Mouse (Mus musculus): Measurements from ENCODE around the gene Wdr54.

Wdr54 gene

DNA sequence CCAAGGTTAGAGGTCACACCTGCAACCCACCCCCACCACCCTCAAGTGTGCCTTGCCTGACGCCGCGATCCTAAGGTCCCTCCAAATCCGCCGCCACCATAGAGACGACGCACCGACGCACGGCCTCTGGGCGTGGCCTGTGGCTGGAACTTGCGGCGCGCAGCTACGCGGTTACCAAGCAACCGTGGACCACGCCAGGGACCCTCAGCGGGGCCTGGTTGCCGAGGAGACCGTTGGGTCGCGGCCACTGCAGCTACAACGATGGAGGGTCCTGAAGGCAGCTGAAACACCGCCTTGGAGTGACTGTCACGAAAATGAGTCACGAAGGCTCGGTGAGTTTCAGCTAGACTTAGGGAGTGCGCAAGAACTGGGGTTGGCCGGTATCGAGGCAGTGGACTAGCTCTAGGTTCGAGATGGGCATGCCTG lies at the start of gene Wdr54, which contains the start of gene 1700003E16Rik:
Gene Wdr54 (minus strand): TSS at position 139 of the 426 bp plus-strand sequence.
Gene 1700003E16Rik (plus strand): TSS at position 146 of the 426 bp plus-strand sequence.
- TF ChIP-seq CTCF (conservative IDR thresholded peaks at IDR 0.05; ENCODE audit: low read length) (no peak), NANOG (IDR thresholded peaks at IDR 0.05; ENCODE audit: borderline replicate concordance, low read length) (no peak), POU5F1 (IDR thresholded peaks at IDR 0.05; ENCODE audit: borderline replicate concordance, low read length) (no peak)
- no peaks in the 10 kb centered on the region; the same call in none of the 2 replicates for H3K36me3 ChIP-seq (ENCODE audit: insufficient read depth, low read length)
- peaks cover 38% of the 10 kb centered on the region for H3K4me1 ChIP-seq (replicated peaks; ENCODE audit: low read depth, low read length)
- H3K4me3 ChIP-seq (replicated peaks; ENCODE audit: low read length): peak within 1 kb of the TSS; percentile 72
- no peaks in the 10 kb centered on the region for H3K9me3 ChIP-seq (ENCODE audit: low read length)
- H3K27me3 ChIP-seq (ENCODE audit: insufficient read depth, low read length): peaks cover 79% of the 10 kb centered on the region

DNA sequence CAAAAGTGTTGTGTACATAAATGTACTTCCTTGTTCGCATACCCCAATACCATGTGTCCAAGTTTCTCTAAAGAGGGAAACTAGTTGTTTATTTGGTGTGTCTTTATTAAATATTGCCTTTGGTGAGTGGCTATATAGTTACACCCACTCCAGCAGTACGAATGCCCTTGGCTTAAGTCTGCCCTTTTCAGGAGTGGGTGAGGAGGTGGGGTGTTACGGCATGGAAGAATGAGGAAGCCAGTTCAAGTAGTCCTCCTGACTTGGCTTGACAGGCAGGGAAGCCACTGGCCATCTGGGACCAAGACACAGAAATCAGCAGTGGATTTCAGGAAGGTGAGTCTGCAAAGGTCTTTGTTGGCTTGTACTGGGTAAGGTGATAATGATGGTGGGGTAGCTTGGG lies 49.7 kb upstream of the Wdr54 start:
- peaks cover 16% of the 10 kb centered on the region for H3K27me3 ChIP-seq (ENCODE audit: insufficient read depth, low read length)
- H3K9me3 ChIP-seq (ENCODE audit: low read length): no peaks in the 10 kb centered on the region
- H3K4me3 ChIP-seq (replicated peaks; ENCODE audit: low read length): no peak overlapping the region
- H3K36me3 ChIP-seq (ENCODE audit: insufficient read depth, low read length): peaks cover 3% of the 10 kb centered on the region
- TF ChIP-seq POU5F1 (IDR thresholded peaks at IDR 0.05; ENCODE audit: borderline replicate concordance, low read length): no peak
- TF ChIP-seq NANOG (IDR thresholded peaks at IDR 0.05; ENCODE audit: borderline replicate concordance, low read length): no peak
- no peak for TF ChIP-seq CTCF (conservative IDR thresholded peaks at IDR 0.05; ENCODE audit: low read length)
- H3K4me1 ChIP-seq (replicated peaks; ENCODE audit: low read depth, low read length): no peaks in the 10 kb centered on the region

DNA sequence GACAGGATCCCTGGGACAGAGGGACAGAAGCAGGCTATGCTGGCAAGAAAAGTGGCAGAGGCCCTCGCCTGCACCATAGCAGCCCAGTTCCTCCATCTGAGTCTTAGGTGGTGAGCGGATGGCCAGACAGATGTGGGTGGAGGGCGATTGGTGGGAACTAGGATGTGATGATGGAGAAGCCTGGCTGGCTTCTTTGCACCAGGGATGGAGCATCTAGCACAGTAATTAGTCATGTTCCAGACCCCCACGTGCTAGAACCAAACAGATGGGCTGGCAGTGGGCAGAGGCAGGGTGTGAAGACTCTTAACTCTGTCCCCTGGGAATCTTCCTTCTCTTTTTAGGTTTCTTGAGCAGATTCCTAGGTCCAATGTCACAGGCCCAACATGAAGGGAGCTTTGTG lies 47.1 kb upstream of the Wdr54 start:
- no peaks in the 10 kb centered on the region for H3K9me3 ChIP-seq (ENCODE audit: low read length)
- H3K4me1 ChIP-seq (replicated peaks; ENCODE audit: low read depth, low read length): peaks cover 7% of the 10 kb centered on the region
- no peak overlapping the region for H3K4me3 ChIP-seq (replicated peaks; ENCODE audit: low read length)
- TF ChIP-seq NANOG (IDR thresholded peaks at IDR 0.05; ENCODE audit: borderline replicate concordance, low read length) (no peak), POU5F1 (IDR thresholded peaks at IDR 0.05; ENCODE audit: borderline replicate concordance, low read length) (no peak), CTCF (conservative IDR thresholded peaks at IDR 0.05; ENCODE audit: low read length) (no peak)
- peaks cover 28% of the 10 kb centered on the region for H3K36me3 ChIP-seq (ENCODE audit: insufficient read depth, low read length)
- H3K27me3 ChIP-seq (ENCODE audit: insufficient read depth, low read length): peaks cover 9% of the 10 kb centered on the region

DNA sequence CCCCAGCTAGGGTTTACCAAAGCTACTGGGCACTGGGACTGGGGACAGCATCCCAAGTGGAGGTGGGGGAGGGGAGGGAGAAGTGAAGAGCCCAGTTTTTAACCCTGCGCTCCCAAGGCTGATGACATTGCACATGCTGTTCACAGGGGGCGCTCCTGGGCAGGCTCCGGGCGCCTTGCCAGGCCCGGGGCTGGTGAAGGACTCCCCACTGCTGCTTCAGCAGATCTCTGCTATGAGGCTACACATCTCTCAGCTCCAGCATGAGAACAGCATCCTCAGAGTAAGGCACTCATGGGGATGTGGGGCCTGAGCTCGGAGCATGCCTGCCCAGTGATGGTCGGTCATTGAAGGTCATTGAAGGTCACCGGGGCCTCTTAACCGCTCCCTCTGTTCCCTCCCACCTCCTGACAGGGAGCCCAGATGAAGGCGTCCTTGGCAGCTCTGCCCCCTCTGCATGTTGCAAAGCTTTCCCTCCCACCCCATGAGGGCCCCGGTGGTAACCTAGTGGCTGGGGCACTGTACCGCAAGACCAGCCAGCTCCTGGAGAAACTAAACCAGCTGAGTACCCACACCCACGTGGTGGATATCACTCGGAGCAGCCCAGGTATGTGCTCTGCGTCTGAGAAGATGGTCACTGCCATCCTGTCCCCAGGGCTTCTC lies 41.3 kb upstream of the Wdr54 start:
- Histone ChIP-seq H3K36me3 (ENCODE audit: insufficient read depth, low read length) (peaks cover 85% of the 10 kb centered on the region), H3K4me3 (replicated peaks; ENCODE audit: low read length) (no peak overlapping the region), H3K9me3 (ENCODE audit: low read length) (no peaks in the 10 kb centered on the region), H3K27me3 (ENCODE audit: insufficient read depth, low read length) (no peaks in the 10 kb centered on the region), H3K4me1 (replicated peaks; ENCODE audit: low read depth, low read length) (peaks cover 27% of the 10 kb centered on the region)
- TF ChIP-seq NANOG (IDR thresholded peaks at IDR 0.05; ENCODE audit: borderline replicate concordance, low read length): no peak
- TF ChIP-seq CTCF (conservative IDR thresholded peaks at IDR 0.05; ENCODE audit: low read length): peak; percentile 36

DNA sequence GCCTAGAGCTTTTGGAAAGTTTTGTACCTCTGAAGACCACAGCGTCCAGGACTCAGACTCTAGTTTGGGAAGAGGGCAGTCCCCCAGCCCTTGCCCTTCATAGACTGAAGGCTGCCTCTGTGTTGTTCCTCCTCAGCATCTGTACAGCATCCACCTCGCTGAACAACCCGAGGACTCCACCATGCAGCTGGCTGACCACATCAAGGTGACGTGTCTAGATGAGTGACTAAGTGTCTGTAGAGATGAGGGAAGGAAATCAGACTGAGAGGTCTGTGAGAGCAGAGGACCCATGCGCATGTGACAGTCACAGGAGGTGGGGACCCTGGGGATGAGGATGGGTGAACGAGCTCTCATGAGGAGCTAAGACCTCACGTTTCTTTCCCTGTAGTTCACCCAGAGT lies 37.4 kb upstream of the Wdr54 start:
- peaks cover 50% of the 10 kb centered on the region for H3K4me1 ChIP-seq (replicated peaks; ENCODE audit: low read depth, low read length)
- no peak for TF ChIP-seq NANOG (IDR thresholded peaks at IDR 0.05; ENCODE audit: borderline replicate concordance, low read length)
- TF ChIP-seq POU5F1 (IDR thresholded peaks at IDR 0.05; ENCODE audit: borderline replicate concordance, low read length): no peak
- TF ChIP-seq CTCF (conservative IDR thresholded peaks at IDR 0.05; ENCODE audit: low read length): no peak

DNA sequence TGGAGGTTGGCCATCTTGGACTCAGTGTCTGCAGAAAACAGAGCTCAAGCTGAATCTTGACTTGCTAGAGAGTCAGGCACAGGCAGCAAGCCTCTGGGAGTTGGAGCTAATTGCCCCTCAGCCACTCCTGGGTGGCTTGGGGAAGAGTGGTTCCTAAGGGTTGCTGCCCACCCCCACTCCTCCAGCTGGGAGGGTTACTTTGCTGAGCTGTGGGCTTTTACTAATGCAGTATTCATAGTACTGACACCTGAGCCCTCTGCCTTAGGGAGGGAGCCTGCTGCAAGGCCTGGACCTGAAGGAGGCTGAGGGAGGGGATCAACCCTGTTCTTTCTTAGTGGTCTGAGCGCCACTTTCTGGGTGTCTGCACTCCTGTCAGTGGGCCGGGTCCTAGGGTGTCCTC lies 30.7 kb upstream of the Wdr54 start:
- Histone ChIP-seq H3K36me3 (ENCODE audit: insufficient read depth, low read length) (peaks cover 65% of the 10 kb centered on the region), H3K27me3 (ENCODE audit: insufficient read depth, low read length) (peaks cover 34% of the 10 kb centered on the region), H3K4me3 (replicated peaks; ENCODE audit: low read length) (no peak overlapping the region), H3K4me1 (replicated peaks; ENCODE audit: low read depth, low read length) (peaks cover 67% of the 10 kb centered on the region), H3K9me3 (ENCODE audit: low read length) (no peaks in the 10 kb centered on the region)
- no peak for TF ChIP-seq CTCF (conservative IDR thresholded peaks at IDR 0.05; ENCODE audit: low read length)
- no peak for TF ChIP-seq NANOG (IDR thresholded peaks at IDR 0.05; ENCODE audit: borderline replicate concordance, low read length)
- TF ChIP-seq POU5F1 (IDR thresholded peaks at IDR 0.05; ENCODE audit: borderline replicate concordance, low read length): no peak

More for the DNA sequence above, 37.4 kb upstream of the Wdr54 start:
- Histone ChIP-seq H3K36me3 (ENCODE audit: insufficient read depth, low read length) (peaks cover 95% of the 10 kb centered on the region), H3K4me3 (replicated peaks; ENCODE audit: low read length) (no peak overlapping the region), H3K9me3 (ENCODE audit: low read length) (no peaks in the 10 kb centered on the region), H3K27me3 (ENCODE audit: insufficient read depth, low read length) (peaks cover 20% of the 10 kb centered on the region)

DNA sequence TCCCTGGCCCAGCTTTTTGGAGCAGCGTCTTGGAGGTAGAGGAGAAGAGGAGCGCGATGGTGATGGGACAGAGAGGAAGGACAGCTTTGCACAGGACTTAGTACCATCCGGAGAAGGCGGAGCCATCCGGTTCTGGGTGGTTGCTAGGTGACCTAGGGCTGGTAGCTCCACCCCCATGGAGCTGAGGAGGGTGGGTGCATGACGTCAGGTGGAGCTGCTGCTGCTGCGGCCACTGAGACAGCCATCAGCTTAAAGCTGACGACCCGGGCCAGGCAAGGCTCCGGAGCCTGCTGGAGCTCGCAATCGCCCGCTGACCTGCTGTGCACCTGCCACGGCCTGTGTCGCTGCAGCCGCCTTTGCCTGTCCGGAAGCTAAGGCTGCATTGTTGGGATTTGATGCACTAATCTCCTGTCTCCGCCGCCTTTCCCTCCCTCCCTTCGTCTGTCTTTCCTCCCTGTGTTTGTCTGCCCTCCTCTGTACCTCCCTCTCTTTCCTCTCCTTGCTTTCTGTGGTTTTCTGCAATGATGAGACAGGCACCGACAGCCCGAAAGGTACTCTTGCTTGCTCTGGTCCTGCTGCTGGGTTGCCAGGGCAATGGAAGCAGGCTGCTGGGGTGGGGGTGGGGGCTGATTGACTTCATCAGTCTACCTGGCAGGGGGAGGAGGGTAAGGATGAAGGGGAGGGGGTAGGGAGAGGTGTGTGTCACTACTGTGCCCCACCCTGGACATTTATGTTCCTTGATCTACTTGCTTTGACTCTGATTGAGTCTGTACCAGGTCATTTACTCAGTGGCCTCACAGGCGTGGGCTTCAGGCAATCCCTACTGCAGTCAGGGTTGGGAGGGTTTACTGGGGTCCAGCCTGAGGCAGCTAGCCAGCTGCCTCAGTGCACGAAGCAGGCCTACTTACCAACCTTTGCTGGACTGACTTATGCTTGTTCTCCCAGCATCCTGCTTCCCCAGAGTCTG lies 30.0 kb upstream of the Wdr54 start:
- no peaks in the 10 kb centered on the region for H3K9me3 ChIP-seq (ENCODE audit: low read length)
- H3K27me3 ChIP-seq (ENCODE audit: insufficient read depth, low read length): peaks cover 34% of the 10 kb centered on the region
- H3K4me1 ChIP-seq (replicated peaks; ENCODE audit: low read depth, low read length): peaks cover 63% of the 10 kb centered on the region
- H3K4me3 ChIP-seq (replicated peaks; ENCODE audit: low read length): peak overlapping the region; percentile 46; the same call in 1 of the 2 replicates
- TF ChIP-seq CTCF (conservative IDR thresholded peaks at IDR 0.05; ENCODE audit: low read length): no peak
- TF ChIP-seq NANOG (IDR thresholded peaks at IDR 0.05; ENCODE audit: borderline replicate concordance, low read length): no peak
- no peak for TF ChIP-seq POU5F1 (IDR thresholded peaks at IDR 0.05; ENCODE audit: borderline replicate concordance, low read length)
- H3K36me3 ChIP-seq (ENCODE audit: insufficient read depth, low read length): peaks cover 57% of the 10 kb centered on the region

DNA sequence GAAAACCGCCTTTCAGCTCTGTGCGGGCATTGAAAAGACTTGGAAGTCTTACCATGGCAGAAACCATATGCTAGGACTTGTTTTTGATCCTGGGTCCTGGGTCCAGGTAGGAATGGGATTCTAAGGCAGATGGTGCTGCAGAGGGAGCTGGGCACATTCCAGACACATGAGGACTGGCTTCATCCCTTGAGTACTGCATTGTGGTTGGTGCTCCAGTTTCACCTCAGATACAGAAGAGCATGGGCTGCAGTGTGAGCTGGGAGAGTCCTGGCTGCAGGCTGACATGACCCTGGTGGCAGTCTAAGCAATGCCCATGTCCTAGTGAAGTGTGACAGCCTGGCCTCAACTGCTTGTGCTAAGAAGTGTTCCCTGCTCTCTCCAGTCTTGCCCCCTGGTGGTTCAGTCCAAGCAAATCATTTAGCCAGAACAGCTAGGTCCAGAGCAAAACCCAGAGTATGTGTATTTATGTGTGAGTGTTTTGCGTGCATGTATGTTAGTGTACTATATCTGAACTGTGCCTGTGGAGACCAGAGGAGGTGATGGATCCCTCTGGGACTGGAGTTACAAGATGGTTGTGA lies 28.8 kb upstream of the Wdr54 start:
- no peak overlapping the region for H3K4me3 ChIP-seq (replicated peaks; ENCODE audit: low read length)
- H3K36me3 ChIP-seq (ENCODE audit: insufficient read depth, low read length): peaks cover 45% of the 10 kb centered on the region
- TF ChIP-seq CTCF (conservative IDR thresholded peaks at IDR 0.05; ENCODE audit: low read length) (0 out of 2 replicates have a peak, but pooled peaks have one; percentile 6), POU5F1 (IDR thresholded peaks at IDR 0.05; ENCODE audit: borderline replicate concordance, low read length) (no peak), NANOG (IDR thresholded peaks at IDR 0.05; ENCODE audit: borderline replicate concordance, low read length) (no peak)
- H3K4me1 ChIP-seq (replicated peaks; ENCODE audit: low read depth, low read length): peaks cover 51% of the 10 kb centered on the region
- peaks cover 28% of the 10 kb centered on the region for H3K27me3 ChIP-seq (ENCODE audit: insufficient read depth, low read length)
- no peaks in the 10 kb centered on the region for H3K9me3 ChIP-seq (ENCODE audit: low read length)

Measured in E14TG2a.4 (cell line).